Mouse (Mus musculus): ENCODE measurements around the gene Cdh12.

GRCm38 (mm10) chr15:20684200-20684599 lies 235.1 kb downstream of the Cdh12 start:
- TF ChIP-seq GATA1 (IDR thresholded peaks at IDR 0.05; ENCODE audit: borderline replicate concordance, low read length) (no peak), FLI1 (IDR thresholded peaks at IDR 0.05; ENCODE audit: low read length) (no peak)
